Comparison of ENCODE assay signal across 11 mouse cellular contexts in the genomic region with DNA sequence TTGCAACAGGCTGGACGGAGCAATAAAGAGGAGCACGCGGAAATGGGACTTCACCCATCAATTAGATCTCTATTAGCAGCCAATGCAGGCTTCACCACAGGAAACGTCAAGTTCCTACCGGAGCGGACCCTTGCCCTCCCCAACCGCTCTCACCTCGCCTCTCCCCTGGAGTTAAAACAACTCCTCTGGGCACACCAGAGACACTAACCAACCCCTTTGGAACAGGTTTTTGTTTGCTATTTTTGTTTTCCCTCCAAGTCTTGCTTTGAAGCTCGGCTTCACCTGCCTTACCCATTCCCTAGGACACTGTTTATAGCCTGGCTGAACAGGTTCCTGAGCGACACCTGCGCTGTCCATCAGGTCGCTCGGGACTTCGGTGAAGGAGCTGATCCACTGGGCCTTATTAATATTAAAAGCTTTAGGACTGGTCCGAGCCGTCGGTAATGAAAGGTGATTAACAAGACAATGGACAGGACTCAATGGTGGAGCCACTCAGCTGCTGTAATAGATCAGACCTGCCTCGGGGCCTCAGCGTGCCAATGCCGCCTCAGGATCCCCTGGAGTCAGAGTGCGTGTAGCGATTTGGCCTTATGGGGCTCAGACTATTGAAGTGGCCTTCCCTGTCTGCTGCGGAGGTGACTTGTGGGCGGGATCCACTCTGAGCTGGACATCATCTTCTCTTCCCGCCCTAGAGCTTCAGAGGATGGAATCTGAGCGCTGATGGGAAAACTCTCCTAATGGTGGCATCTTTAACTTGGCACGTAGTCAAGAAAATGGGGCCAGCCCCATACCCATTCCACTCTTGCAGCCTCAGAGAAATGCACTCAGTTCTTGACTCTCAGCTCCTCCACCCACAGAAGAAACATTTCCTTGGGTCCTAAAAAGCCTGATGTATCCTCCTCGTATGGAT. TPM values are rescaled to one million over a fixed set of nuclear protein-coding genes. Genes with fewer than 3 reads are reported as not detected.
DNase-seq lines count a peak whose midpoint lies in the region; ATAC-seq and TF ChIP-seq lines count a peak whose summit lies in the region.
"Had no signal": no experiment of that assay in that cellular context is flagged by ENCODE, and none has a peak within 500 bp of the region (broad histone marks: within the 10 kb centered on the region; RNA-seq: fewer than 3 reads in every experiment).

No protein-coding gene starts in this region.

- H3K4me1 ChIP-seq in testis, adult 2 months (ENCODE audit: control insufficient read depth, insufficient read depth, low read length): peaks cover 12% of the 10 kb centered on the region
- peaks cover 18% of the 10 kb centered on the region for H3K4me1 ChIP-seq in forebrain, embryonic 13.5 days
- no peaks in the 10 kb centered on the region for H3K4me1 ChIP-seq in limb, embryonic 14.5 days (ENCODE audit: control insufficient read depth, insufficient read depth, low read length)

- ATAC-seq in forebrain, embryonic 13.5 days: peak; percentile 53; the same call in 1 of the 2 replicates
- no peak; the same call in 1 of the 2 replicates for ATAC-seq in limb, embryonic 14.5 days (ENCODE audit: low FRiP score, low read depth)

- WGBS in forebrain, embryonic 13.5 days: 2% methylated on average over 28 of the region's 28 CpGs
- WGBS in limb, embryonic 14.5 days: 1% methylated on average over 28 of the region's 28 CpGs

- no peak for DNase-seq in testis, postnatal 14 days (ENCODE audit: low spot score)
- no peak for DNase-seq in limb, embryonic 14.5 days (ENCODE audit: low spot score)
- DNase-seq in urinary bladder, postnatal 10 days (ENCODE audit: low spot score): no peak
- no peak for DNase-seq in thymus, postnatal 36 days
- no peak for DNase-seq in kidney, postnatal 4 days
- DNase-seq: kidney, adult 18-20 months; layer of hippocampus, postnatal 36 days; lung, postnatal 10 days; thymus, postnatal 4 days had no signal

- no peaks in the 10 kb centered on the region for H3K9me3 ChIP-seq in forebrain, embryonic 13.5 days (replicated peaks)
- H3K9me3 ChIP-seq in limb, embryonic 14.5 days (ENCODE audit: control insufficient read depth, low read length): no peaks in the 10 kb centered on the region

- TF ChIP-seq POLR2A in testis, adult 2 months (IDR thresholded peaks at IDR 0.05; ENCODE audit: control insufficient read depth, low read depth, low read length): no peak
- no peak for TF ChIP-seq POLR2A in limb, embryonic 14.5 days (IDR thresholded peaks at IDR 0.05; ENCODE audit: borderline replicate concordance, extremely low read depth, insufficient read depth, insufficient read length)

- no peaks in the 10 kb centered on the region for H3K27me3 ChIP-seq in testis, adult 2 months (ENCODE audit: control insufficient read depth, insufficient read depth, low read length)
- peaks cover 83% of the 10 kb centered on the region for H3K27me3 ChIP-seq in forebrain, embryonic 13.5 days
- peaks cover 75% of the 10 kb centered on the region for H3K27me3 ChIP-seq in limb, embryonic 14.5 days (ENCODE audit: control insufficient read depth, insufficient read depth, low read length)

- H3K9ac ChIP-seq in forebrain, embryonic 13.5 days: peak overlapping the region; percentile 40
- H3K9ac ChIP-seq in limb, embryonic 14.5 days (ENCODE audit: low read depth, low read length, severe bottlenecking): no peak overlapping the region

- H3K4me3 ChIP-seq in testis, adult 2 months (ENCODE audit: control insufficient read depth, low read depth, low read length): peak overlapping the region; percentile 35
- H3K4me3 ChIP-seq in forebrain, embryonic 13.5 days: peak overlapping the region; percentile 35
- H3K4me3 ChIP-seq in limb, embryonic 14.5 days (replicated peaks; ENCODE audit: low read length): peak overlapping the region; percentile 20

- no peak for TF ChIP-seq CTCF in testis, adult 2 months (IDR thresholded peaks at IDR 0.05; ENCODE audit: control insufficient read depth, insufficient read depth, insufficient replicate concordance, low read depth, low read length)

- peak overlapping the region; percentile 71 for H3K4me2 ChIP-seq in forebrain, embryonic 13.5 days
- peak overlapping the region; percentile 43 for H3K4me2 ChIP-seq in limb, embryonic 14.5 days (replicated peaks; ENCODE audit: low read depth, low read length, severe bottlenecking)

- H3K36me3 ChIP-seq in testis, adult 2 months (ENCODE audit: control insufficient read depth, insufficient read depth, low read length): no peaks in the 10 kb centered on the region
- no peaks in the 10 kb centered on the region for H3K36me3 ChIP-seq in forebrain, embryonic 13.5 days (ENCODE audit: poor library complexity, severe bottlenecking)
- H3K36me3 ChIP-seq in limb, embryonic 14.5 days (ENCODE audit: control insufficient read depth, insufficient read depth, low read length): no peaks in the 10 kb centered on the region

- no peak overlapping the region for H3K27ac ChIP-seq in testis, adult 2 months (ENCODE audit: control insufficient read depth, insufficient read depth, low read depth, low read length)
- no peak overlapping the region for H3K27ac ChIP-seq in forebrain, embryonic 13.5 days
- H3K27ac ChIP-seq in limb, embryonic 14.5 days (replicated peaks; ENCODE audit: low read depth, low read length): no peak overlapping the region

RNA-seq across cellular contexts. Expression of gene Tmem33, which starts 45.0 kb away (rescaled TPM):
- polyA plus RNA-seq in testis, adult 2 months (2012; rRNA removed): 43.7 and 58.1 TPM in 2 replicates
- 106 and 115 TPM in 2 replicates for polyA plus RNA-seq in forebrain, embryonic 13.5 days (2015; fragmentation: Nextera tagmentation; extraction: Ambion mirVana)
- 55.4 and 84.5 TPM in 2 replicates for polyA plus RNA-seq in limb, embryonic 14.5 days (2012; rRNA removed)
- 72.6 and 77.5 TPM in 2 replicates for polyA plus RNA-seq in limb, embryonic 14.5 days (2014; fragmentation: Nextera tagmentation; extraction: Ambion mirVana)
